Mouse (Mus musculus): ENCODE results near the gene Ppard. TPM values are rescaled to one million over a fixed set of nuclear protein-coding genes. Genes with fewer than 3 reads are reported as not detected.

The Ppard gene
- total and polyA plus RNA-seq, 2 experiments from 2014 or later, result 1.5 to 7.7 TPM

DNA sequence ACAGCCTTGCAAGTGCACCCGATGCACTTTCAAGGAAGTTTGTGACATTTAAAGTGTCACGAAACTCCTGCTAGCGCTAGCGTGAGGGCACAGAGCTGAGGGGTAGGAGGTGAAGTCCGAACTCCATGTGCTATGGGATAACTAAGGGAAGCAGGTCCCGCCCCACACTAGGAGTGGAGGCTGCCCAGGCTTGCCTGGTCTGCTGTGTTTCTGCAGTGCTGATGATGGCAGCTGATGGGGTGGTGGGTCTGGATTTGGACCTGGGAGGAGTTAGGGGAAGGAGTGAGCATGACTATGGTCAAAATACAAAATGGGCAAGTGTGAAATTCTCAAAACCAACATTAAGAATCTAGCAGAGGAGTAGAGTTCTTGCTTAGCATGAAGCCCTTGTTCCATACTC, 2.0 kb upstream of the Ppard start:
- no peak overlapping the region for H3K27ac ChIP-seq (ENCODE audit: low read depth, low read length)
- no peaks in the 10 kb centered on the region for H3K36me3 ChIP-seq (ENCODE audit: insufficient read depth, low read length)
- H3K9me3 ChIP-seq (ENCODE audit: low read length), result no peaks in the 10 kb centered on the region
- H3K9ac ChIP-seq (replicated peaks; ENCODE audit: low read length, poor library complexity, severe bottlenecking), result no peak overlapping the region
- no peak overlapping the region for H3K4me2 ChIP-seq (ENCODE audit: low read depth, low read length, poor library complexity, severe bottlenecking)
- ATAC-seq (ENCODE audit: low FRiP score), result no peak
- no peak for DNase-seq (ENCODE audit: low spot score)
- TF ChIP-seq CTCF (IDR thresholded peaks at IDR 0.05), result no peak
- 85% methylated on average over 6 of the region's 6 CpGs for WGBS
- no peak overlapping the region for H3K4me3 ChIP-seq (ENCODE audit: low read depth, low read length)
- H3K27me3 ChIP-seq (ENCODE audit: insufficient read depth, low read length), result no peaks in the 10 kb centered on the region
- no peaks in the 10 kb centered on the region for H3K4me1 ChIP-seq (ENCODE audit: insufficient read depth, low read length)

DNA sequence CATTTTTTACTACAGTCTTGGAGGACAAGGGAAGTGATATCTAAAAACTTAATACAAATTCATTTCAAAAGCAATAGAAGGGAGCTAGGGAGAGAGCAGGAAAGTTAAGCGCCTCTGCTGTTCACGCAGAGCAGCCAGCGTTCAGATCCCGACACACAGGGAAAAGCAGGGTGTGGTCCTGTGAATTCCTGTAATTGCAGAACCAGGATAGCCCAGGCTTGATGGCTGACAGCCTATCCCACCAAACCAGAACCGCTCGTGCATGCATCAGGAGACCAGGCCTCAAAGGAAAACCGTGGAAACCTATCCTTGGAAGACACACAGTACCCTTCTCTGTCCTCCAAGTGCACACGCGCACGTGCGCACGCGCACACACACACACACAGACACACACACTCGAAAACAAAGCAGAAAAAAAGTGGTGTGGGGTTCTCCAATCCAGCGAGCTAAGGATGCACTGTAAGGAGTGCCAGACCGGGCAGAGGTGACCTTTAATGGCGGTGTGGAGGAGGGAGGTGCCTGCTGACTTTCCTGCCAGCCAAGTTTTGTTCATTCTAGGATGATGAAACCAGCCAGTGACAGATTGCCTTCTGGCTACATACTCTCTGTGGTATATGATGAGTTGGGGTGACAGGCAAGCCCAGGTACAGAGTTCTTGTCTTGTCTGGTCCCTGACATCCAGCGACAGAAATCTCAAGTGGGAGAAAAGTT, 1.3 kb upstream of the Ppard start:
- Histone ChIP-seq H3K27ac (ENCODE audit: low read depth, low read length) (no peak overlapping the region), H3K4me2 (ENCODE audit: low read depth, low read length, poor library complexity, severe bottlenecking) (no peak overlapping the region), H3K36me3 (ENCODE audit: insufficient read depth, low read length) (no peaks in the 10 kb centered on the region), H3K4me3 (ENCODE audit: low read depth, low read length) (no peak overlapping the region), H3K4me1 (ENCODE audit: insufficient read depth, low read length) (no peaks in the 10 kb centered on the region; the same call in 1 of the 2 replicates), H3K9ac (replicated peaks; ENCODE audit: low read length, poor library complexity, severe bottlenecking) (no peak overlapping the region), H3K27me3 (ENCODE audit: insufficient read depth, low read length) (no peaks in the 10 kb centered on the region), H3K9me3 (ENCODE audit: low read length) (no peaks in the 10 kb centered on the region)
- ATAC-seq (ENCODE audit: low FRiP score), result no peak
- no peak for DNase-seq (ENCODE audit: low spot score)
- no peak for TF ChIP-seq CTCF (IDR thresholded peaks at IDR 0.05)
- WGBS, result 85% methylated on average over 18 of the region's 18 CpGs

DNA sequence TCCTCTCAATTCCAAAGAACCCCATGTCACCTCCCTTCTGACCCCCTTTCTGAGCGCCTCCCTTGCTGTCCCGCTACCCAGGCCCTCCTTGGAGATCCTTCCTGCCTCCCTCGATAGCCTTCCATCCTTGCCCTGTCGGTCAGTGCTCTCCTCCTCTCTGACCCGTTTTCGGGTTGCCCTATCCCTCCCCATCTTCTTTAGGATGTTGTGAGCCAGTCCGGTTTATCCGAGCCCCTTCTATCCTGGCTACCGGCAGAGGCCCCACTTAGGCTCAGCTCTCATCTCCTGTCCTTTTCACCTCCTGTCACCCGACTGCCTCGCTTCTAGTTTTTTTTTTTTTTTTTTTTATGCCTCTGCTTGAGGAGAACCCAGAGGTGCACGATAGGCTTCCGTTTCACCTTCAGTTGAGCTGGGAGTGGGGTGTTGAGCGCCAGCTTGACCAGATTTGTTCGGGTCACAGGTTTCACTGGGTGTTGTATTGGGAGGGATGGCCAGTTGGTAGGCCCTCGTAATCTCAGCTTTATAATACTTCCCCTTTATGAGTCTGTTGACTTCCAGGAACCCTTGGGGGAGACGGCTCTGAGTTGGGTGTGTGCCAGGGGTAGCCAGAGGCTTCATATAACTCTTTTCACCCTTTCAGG, 711 bp downstream of the Ppard start:
- peak overlapping the region; percentile 66 for H3K4me3 ChIP-seq (ENCODE audit: low read depth, low read length)
- H3K4me2 ChIP-seq (ENCODE audit: low read depth, low read length, poor library complexity, severe bottlenecking), result peak overlapping the region; percentile 95
- ATAC-seq (ENCODE audit: low FRiP score) (0 out of 2 replicates have a peak, but pooled peaks have one; percentile 8), DNase-seq (ENCODE audit: low spot score) (no peak)
- H3K27ac ChIP-seq (ENCODE audit: low read depth, low read length), result peak overlapping the region; percentile 51; the same call in 1 of the 2 replicates
- 5% methylated on average over 16 of the region's 17 CpGs for WGBS
- TF ChIP-seq CTCF (IDR thresholded peaks at IDR 0.05), result no peak
- H3K9ac ChIP-seq (replicated peaks; ENCODE audit: low read length, poor library complexity, severe bottlenecking), result peak overlapping the region; percentile 77
- H3K4me1 ChIP-seq (ENCODE audit: insufficient read depth, low read length), result peaks cover 5% of the 10 kb centered on the region; the same call in 1 of the 2 replicates
- no peaks in the 10 kb centered on the region for H3K9me3 ChIP-seq (ENCODE audit: low read length)
- no peaks in the 10 kb centered on the region for H3K36me3 ChIP-seq (ENCODE audit: insufficient read depth, low read length)
- no peaks in the 10 kb centered on the region for H3K27me3 ChIP-seq (ENCODE audit: insufficient read depth, low read length)

DNA sequence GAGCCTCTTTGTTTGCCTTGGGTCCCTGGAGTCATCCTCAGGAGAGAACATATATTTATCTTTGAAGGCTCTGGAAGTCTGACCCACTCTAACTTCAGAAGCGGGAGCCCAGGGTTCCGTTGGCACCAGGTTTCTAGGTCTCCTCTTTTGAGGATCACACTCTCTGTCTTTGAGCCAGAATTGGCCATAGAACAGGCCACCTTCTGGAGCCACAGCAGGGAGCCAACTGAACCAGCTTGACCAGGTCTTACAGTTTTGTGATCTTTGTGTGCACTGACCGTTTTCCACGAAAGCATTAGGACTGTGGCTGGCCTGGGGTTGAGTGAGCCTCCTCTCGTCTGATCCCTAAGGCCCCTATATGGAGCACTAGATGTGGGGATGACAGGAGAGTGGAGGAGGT, 2.1 kb downstream of the Ppard start:
- Histone ChIP-seq H3K27me3 (ENCODE audit: insufficient read depth, low read length) (no peaks in the 10 kb centered on the region), H3K4me3 (ENCODE audit: low read depth, low read length) (no peak overlapping the region), H3K27ac (ENCODE audit: low read depth, low read length) (no peak overlapping the region), H3K4me1 (ENCODE audit: insufficient read depth, low read length) (peaks cover 5% of the 10 kb centered on the region; the same call in 1 of the 2 replicates), H3K36me3 (ENCODE audit: insufficient read depth, low read length) (no peaks in the 10 kb centered on the region), H3K9ac (replicated peaks; ENCODE audit: low read length, poor library complexity, severe bottlenecking) (no peak overlapping the region), H3K4me2 (ENCODE audit: low read depth, low read length, poor library complexity, severe bottlenecking) (no peak overlapping the region; the same call in 1 of the 2 replicates), H3K9me3 (ENCODE audit: low read length) (no peaks in the 10 kb centered on the region)
- TF ChIP-seq CTCF (IDR thresholded peaks at IDR 0.05), result no peak
- ATAC-seq (ENCODE audit: low FRiP score) (no peak), DNase-seq (ENCODE audit: low spot score) (no peak)
- 81% methylated on average over 5 of the region's 5 CpGs for WGBS

DNA sequence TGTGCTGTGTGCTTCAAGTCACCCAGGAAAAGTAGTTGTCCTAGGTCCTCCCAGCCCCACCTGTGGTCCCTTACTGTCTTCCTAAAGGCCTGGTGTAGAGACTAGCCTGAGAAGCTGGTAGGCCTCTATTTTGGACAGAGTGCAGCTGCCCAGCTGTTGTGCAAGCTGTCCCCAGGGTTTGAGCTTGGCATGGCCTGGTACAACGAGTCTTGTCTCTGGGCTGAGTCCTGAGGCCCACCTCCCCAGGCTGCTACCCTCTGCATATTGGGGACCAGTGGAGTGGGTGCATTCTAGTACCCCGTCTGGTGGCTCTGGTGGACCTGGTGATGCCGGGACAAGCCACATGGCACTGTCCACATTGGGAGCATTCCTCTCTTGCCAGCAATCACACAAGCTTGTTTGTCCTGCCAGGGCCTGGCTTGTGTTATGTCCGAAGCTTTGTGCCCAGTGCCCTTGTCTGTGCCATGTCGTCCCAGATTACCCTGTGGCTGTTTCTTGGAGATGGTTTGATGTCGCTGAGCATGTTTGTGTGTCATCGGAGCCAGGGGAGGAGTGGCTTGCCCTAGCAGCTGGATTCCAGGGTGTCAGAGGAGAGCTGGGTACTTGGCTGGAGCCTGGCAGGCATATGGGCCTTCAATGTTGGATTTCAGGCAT, 3.6 kb downstream of the Ppard start:
- TF ChIP-seq CTCF (IDR thresholded peaks at IDR 0.05), result no peak
- 0 out of 2 replicates have a peak, but pooled peaks cover under 1% of the 10 kb centered on the region for H3K36me3 ChIP-seq (ENCODE audit: insufficient read depth, low read length)
- H3K9me3 ChIP-seq (ENCODE audit: low read length), result no peaks in the 10 kb centered on the region
- H3K4me3 ChIP-seq (ENCODE audit: low read depth, low read length), result no peak overlapping the region
- H3K4me1 ChIP-seq (ENCODE audit: insufficient read depth, low read length), result peaks cover 5% of the 10 kb centered on the region; the same call in 1 of the 2 replicates
- no peak overlapping the region for H3K4me2 ChIP-seq (ENCODE audit: low read depth, low read length, poor library complexity, severe bottlenecking)
- peak; percentile 26 for DNase-seq (ENCODE audit: low spot score)
- no peak overlapping the region for H3K9ac ChIP-seq (replicated peaks; ENCODE audit: low read length, poor library complexity, severe bottlenecking)
- H3K27ac ChIP-seq (ENCODE audit: low read depth, low read length), result no peak overlapping the region
- no peaks in the 10 kb centered on the region for H3K27me3 ChIP-seq (ENCODE audit: insufficient read depth, low read length)
- no peak for ATAC-seq (ENCODE audit: low FRiP score)
- 77% methylated on average over 7 of the region's 7 CpGs for WGBS

Measured in midbrain, postnatal 0 days (tissue).